Mouse (Mus musculus) C2C12 (cell line): ENCODE measurements around the gene Scaf11.

Experiments
- CTCF ChIP-seq: IDR thresholded peaks from one replicate; pipeline ENCODE4 v1.5.1; 2011; ENCODE audit not compliant: control insufficient read depth, insufficient read depth, insufficient read length
- FOSL1 ChIP-seq: IDR thresholded peaks from one replicate; pipeline ENCODE4 v1.8.0; 2011; ENCODE audit warnings: mild to moderate bottlenecking, low read length; ENCODE audit not compliant: poor library complexity, insufficient read depth, severe bottlenecking
- USF1 ChIP-seq: IDR thresholded peaks from one replicate; pipeline ENCODE4 v1.6.1; 2011; ENCODE audit warnings: low read depth, mild to moderate bottlenecking, control low read depth, moderate library complexity

DNA sequence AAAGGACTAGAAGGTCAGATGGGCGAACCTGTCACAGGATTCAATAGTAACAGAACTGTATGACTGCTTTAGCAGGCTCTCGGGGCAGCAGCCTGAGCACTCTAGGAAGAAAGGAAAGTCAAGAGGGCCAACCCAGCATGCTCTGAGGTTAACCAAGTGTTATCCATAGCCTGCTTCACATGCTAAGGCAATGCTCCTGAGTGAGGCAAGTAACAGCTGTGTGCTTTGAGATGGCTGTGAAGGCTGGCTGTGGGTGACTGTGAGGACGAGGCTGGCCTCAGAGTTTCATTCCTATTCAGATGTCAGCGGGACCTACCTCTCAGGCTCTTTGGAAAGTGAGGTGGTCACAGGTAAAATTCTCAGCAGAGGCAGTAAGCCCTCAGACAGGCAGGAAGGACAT, 54.4 kb downstream of the Scaf11 start:
- TF ChIP-seq CTCF (no peak), USF1 (no peak), FOSL1 (no peak)
